Mouse (Mus musculus) heart, adult 8-10 months (tissue): Measurements from ENCODE around the gene Lcn2. TPM values are rescaled to one million over a fixed set of nuclear protein-coding genes. Genes with fewer than 3 reads are reported as not detected.

Experiments used
- DNase-seq: peaks from one replicate; pipeline ENCODE4 v3.0.0; 2022; ENCODE audit warnings: low spot score
- total RNA-seq, 4 experiments: library from RNA; stranded (reverse); gene quantifications; 2 replicates each; pipeline ENCODE4 v1.2.4; 2022

Gene Lcn2
- total RNA-seq, 4 experiments from 2014 or later: 3.7 to 7.2 (median 6.4) TPM

GRCm38 (mm10) chr2:32413936-32414335 lies 25.9 kb upstream of the Lcn2 start:
- no peak for DNase-seq

GRCm38 (mm10) chr2:32412742-32413531 lies 24.9 kb upstream of the Lcn2 start:
- DNase-seq: no peak

- no peak for DNase-seq
These were observed 23.4 kb upstream of the Lcn2 start for GRCm38 (mm10) chr2:32411407-32411806.

GRCm38 (mm10) chr2:32408429-32409424 lies 20.7 kb upstream of the Lcn2 start:
- no peak for DNase-seq

GRCm38 (mm10) chr2:32407144-32407824 lies 19.2 kb upstream of the Lcn2 start:
- DNase-seq: no peak

- peak; percentile 94 for DNase-seq
These were observed 16.6 kb upstream of the Lcn2 start for GRCm38 (mm10) chr2:32404663-32405062.

- no peak for DNase-seq
These were observed 8.6 kb upstream of the Lcn2 start for GRCm38 (mm10) chr2:32396695-32397094.

GRCm38 (mm10) chr2:32395946-32396621 lies 8.0 kb upstream of the Lcn2 start:
- DNase-seq: peak; percentile 91

- DNase-seq: peak; percentile 91
These were observed 7.5 kb upstream of the Lcn2 start, which contains the start of gene Ptges2 for GRCm38 (mm10) chr2:32395484-32395945. Gene Ptges2 (plus strand): TSS chr2:32395896.

GRCm38 (mm10) chr2:32394973-32395372 lies 6.9 kb upstream of the Lcn2 start:
- DNase-seq: no peak

- DNase-seq: no peak
These were observed 4.0 kb upstream of the Lcn2 start for GRCm38 (mm10) chr2:32392063-32392462.

GRCm38 (mm10) chr2:32390871-32391270 lies 2.8 kb upstream of the Lcn2 start:
- no peak for DNase-seq

- no peak for DNase-seq
These were observed 1.1 kb upstream of the Lcn2 start for GRCm38 (mm10) chr2:32389157-32389556.

GRCm38 (mm10) chr2:32382689-32383088 lies 5.4 kb downstream of the Lcn2 start:
- DNase-seq: no peak

GRCm38 (mm10) chr2:32381775-32382223 lies 6.3 kb downstream of the Lcn2 start, which contains the start of gene 1110008P14Rik:
Gene 1110008P14Rik (minus strand): TSS chr2:32381938.
- peak; percentile 92 for DNase-seq

GRCm38 (mm10) chr2:32381141-32381774 lies 6.8 kb downstream of the Lcn2 start:
- DNase-seq: no peak

GRCm38 (mm10) chr2:32380001-32380500 lies 8.0 kb downstream of the Lcn2 start:
- no peak for DNase-seq

- no peak for DNase-seq
These were observed 11.1 kb downstream of the Lcn2 start for GRCm38 (mm10) chr2:32376963-32377362.

- DNase-seq: no peak
These were observed 12.6 kb downstream of the Lcn2 start for GRCm38 (mm10) chr2:32375317-32375940.

- DNase-seq: no peak
These were observed 13.9 kb downstream of the Lcn2 start for GRCm38 (mm10) chr2:32374191-32374590.
